Comparison of ENCODE assay signal across 10 mouse cellular contexts in the genomic region with DNA sequence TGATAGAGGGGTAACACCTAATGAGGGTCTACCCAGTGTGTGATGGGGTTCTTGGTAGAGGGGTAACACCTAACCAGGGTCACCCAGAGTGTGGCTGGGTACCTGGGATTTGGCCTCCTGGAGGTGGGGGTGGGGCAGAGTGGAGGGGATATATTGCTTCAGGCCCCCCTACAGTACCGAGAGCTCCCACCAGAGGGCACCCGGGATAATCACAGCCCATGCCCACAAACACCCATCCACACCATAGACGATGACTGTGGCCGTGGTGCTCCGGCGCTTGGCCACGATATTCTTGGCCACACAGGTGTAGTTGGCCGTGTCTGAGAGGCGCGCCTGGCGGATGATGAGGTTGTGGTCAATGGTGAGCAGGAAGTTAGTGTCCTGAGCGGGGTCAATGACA. TPM values are rescaled to one million over a fixed set of nuclear protein-coding genes. Genes with fewer than 3 reads are reported as not detected.
DNase-seq lines count a peak whose midpoint lies in the region; ATAC-seq and TF ChIP-seq lines count a peak whose summit lies in the region.
"Had no signal": no experiment of that assay in that cellular context is flagged by ENCODE, and none has a peak within 500 bp of the region (broad histone marks: within the 10 kb centered on the region; RNA-seq: fewer than 3 reads in every experiment).

No protein-coding gene starts in this region.

- no peak for ATAC-seq in heart, embryonic 11.5 days (replicated peaks; ENCODE audit: insufficient number of reproducible peaks, low FRiP score, low TSS enrichment)
- peak; percentile 41 for ATAC-seq in granulocyte monocyte progenitor cell, adult 5-6 weeks (replicated peaks; ENCODE audit: poor library complexity, severe bottlenecking)
- ATAC-seq in midbrain, postnatal 0 days (ENCODE audit: low FRiP score), result no peak
- ATAC-seq in erythroid progenitor cell, adult 5-6 weeks (replicated peaks; ENCODE audit: low FRiP score, poor library complexity, severe bottlenecking), result no peak

- H3K27me3 ChIP-seq in heart, adult 2 months (ENCODE audit: control insufficient read depth, insufficient read depth, low read length), result no peaks in the 10 kb centered on the region
- no peaks in the 10 kb centered on the region for H3K27me3 ChIP-seq in heart, embryonic 11.5 days (ENCODE audit: control insufficient read depth, insufficient read depth, low read length)
- no peaks in the 10 kb centered on the region; the same call in 1 of the 2 replicates for H3K27me3 ChIP-seq in midbrain, postnatal 0 days (ENCODE audit: insufficient read depth, low read length)
- H3K27me3 ChIP-seq: heart, embryonic 15.5 days had no signal

- DNase-seq in heart, adult 2 months, result peak in 1 of 2 experiments; percentile 49
- peak; percentile 49 to 53 for DNase-seq in B cell, adult 2 months
- DNase-seq in brain, adult 2 months (ENCODE audit: low read depth, low spot score), result peak; percentile 20
- DNase-seq in left cerebral cortex, postnatal 25 days (ENCODE audit: low spot score in 2 of 2), result peak; percentile 23 to 28
- peak; percentile 39 for DNase-seq in midbrain, postnatal 0 days (ENCODE audit: low spot score)

- H3K4me1 ChIP-seq in heart, adult 2 months (ENCODE audit: control insufficient read depth, insufficient read depth, low read length), result no peaks in the 10 kb centered on the region
- H3K4me1 ChIP-seq in heart, embryonic 11.5 days (ENCODE audit: control insufficient read depth, insufficient read depth, low read length), result peaks cover 5% of the 10 kb centered on the region; the same call in 1 of the 2 replicates
- no peaks in the 10 kb centered on the region for H3K4me1 ChIP-seq in midbrain, postnatal 0 days (ENCODE audit: insufficient read depth, low read length)

- no peak overlapping the region for H3K27ac ChIP-seq in heart, adult 2 months
- H3K27ac ChIP-seq in heart, embryonic 11.5 days (ENCODE audit: low read depth, low read length), result no peak overlapping the region
- no peak overlapping the region for H3K27ac ChIP-seq in midbrain, postnatal 0 days (ENCODE audit: low read depth, low read length)
- H3K27ac ChIP-seq: heart, embryonic 15.5 days had no signal

- no peaks in the 10 kb centered on the region for H3K36me3 ChIP-seq in heart, adult 2 months (ENCODE audit: control insufficient read depth, insufficient read depth, low read length)
- peaks cover 19% of the 10 kb centered on the region for H3K36me3 ChIP-seq in heart, embryonic 11.5 days (ENCODE audit: control insufficient read depth, insufficient read depth, low read length)
- no peaks in the 10 kb centered on the region for H3K36me3 ChIP-seq in midbrain, postnatal 0 days (ENCODE audit: insufficient read depth, low read length)

- intact Hi-C loops in heart, adult 2 months (cut with DNase I), result loop anchor here (1.0 to 5.0 kb wide), 3 partner anchors 209 to 290 kb away; no protein-coding TSS in a partner anchor
- intact Hi-C loops in left cerebral cortex, postnatal 25 days (cut with DNase I), result loop anchor here (2.0 kb wide), 2 partner anchors 56 to 294 kb away; no protein-coding TSS in a partner anchor

- 60% methylated on average over 12 of the region's 12 CpGs for WGBS in heart, adult 2 months
- 66% methylated on average over 12 of the region's 12 CpGs for WGBS in heart, embryonic 11.5 days (ENCODE audit: insufficient replicate concordance)
- 66% methylated on average over 12 of the region's 12 CpGs for WGBS in midbrain, postnatal 0 days

- no peak for TF ChIP-seq EP300 in heart, adult 2 months (IDR thresholded peaks at IDR 0.05; ENCODE audit: insufficient read depth, low read depth, low read length)

- H3K4me2 ChIP-seq in heart, embryonic 11.5 days, result no peak overlapping the region
- H3K4me2 ChIP-seq in midbrain, postnatal 0 days (ENCODE audit: low read depth, low read length, poor library complexity, severe bottlenecking), result no peak overlapping the region
- H3K4me2 ChIP-seq: heart, embryonic 15.5 days had no signal

- no peaks in the 10 kb centered on the region for H3K79me2 ChIP-seq in heart, adult 2 months (replicated peaks; ENCODE audit: control insufficient read depth, insufficient read depth, low read length)

- no peak for TF ChIP-seq POLR2A in heart, adult 2 months (IDR thresholded peaks at IDR 0.05; ENCODE audit: insufficient read depth, low read depth, low read length)

- no peaks in the 10 kb centered on the region for H3K9me3 ChIP-seq in heart, embryonic 11.5 days (replicated peaks; ENCODE audit: control insufficient read depth, low read length)
- H3K9me3 ChIP-seq in midbrain, postnatal 0 days (ENCODE audit: low read length), result no peaks in the 10 kb centered on the region
- H3K9me3 ChIP-seq: heart, embryonic 15.5 days had no signal

- no peak overlapping the region for H3K4me3 ChIP-seq in heart, adult 2 months
- no peak overlapping the region for H3K4me3 ChIP-seq in heart, embryonic 11.5 days (ENCODE audit: low read depth, low read length)
- no peak overlapping the region for H3K4me3 ChIP-seq in midbrain, postnatal 0 days (ENCODE audit: low read depth, low read length)
- H3K4me3 ChIP-seq: heart, embryonic 15.5 days; myocyte had no signal

- H3K9ac ChIP-seq in heart, adult 2 months (ENCODE audit: low read depth, low read length), result no peak overlapping the region
- H3K9ac ChIP-seq in heart, embryonic 11.5 days (ENCODE audit: low read depth, low read length), result no peak overlapping the region
- no peak overlapping the region for H3K9ac ChIP-seq in midbrain, postnatal 0 days (replicated peaks; ENCODE audit: low read length, poor library complexity, severe bottlenecking)
- H3K9ac ChIP-seq: heart, embryonic 15.5 days had no signal

- peak; percentile 74 for TF ChIP-seq CTCF in heart, adult 2 months (IDR thresholded peaks at IDR 0.05)
- peak; percentile 81 for TF ChIP-seq CTCF in midbrain, postnatal 0 days (IDR thresholded peaks at IDR 0.05)

RNA-seq across cellular contexts. Expression of a gene that starts 25.9 kb away (rescaled TPM):
- 1 to 10 TPM; 4.1 to 5.6 TPM for total RNA-seq in heart, adult 2 months (2021)
- 3.9 and 4.9 TPM in 2 replicates for polyA plus RNA-seq in heart, adult 2 months (2012; rRNA removed)
- 4.6 and 4.8 TPM in 2 replicates for polyA plus RNA-seq in heart, embryonic 11.5 days (2014; fragmentation: Nextera tagmentation; extraction: Ambion mirVana)
- total RNA-seq in granulocyte monocyte progenitor cell, adult 5-6 weeks (2014; fragmentation: Nextera tagmentation), result 42.0 and 51.0 TPM in 2 replicates
- total RNA-seq in granulocyte monocyte progenitor cell, adult 5-6 weeks (2017), result 12.5 and 15.2 TPM in 2 replicates
- 10 to 100 TPM; 14.9 to 17.5 TPM for total RNA-seq in left cerebral cortex, postnatal 25 days (2021)
- total RNA-seq in midbrain, postnatal 0 days (2014; rRNA removed), result 7.3 and 7.8 TPM in 2 replicates
- polyA plus RNA-seq in midbrain, postnatal 0 days (2015; fragmentation: Nextera tagmentation; extraction: Ambion mirVana), result 6.9 and 8.5 TPM in 2 replicates
- 9.6 and 17.7 TPM in 2 replicates for total RNA-seq in erythroid progenitor cell, adult 5-6 weeks (2015; ENCODE audit: low replicate concordance)
- 2.6 and 2.7 TPM in 2 replicates for total RNA-seq in erythroid progenitor cell, adult 5-6 weeks (2017; ENCODE audit: low replicate concordance)

RNA-seq across cellular contexts. Expression of a gene that starts 52.8 kb away (rescaled TPM):
- 10 to 100 TPM; 11.0 to 12.6 TPM for total RNA-seq in heart, adult 2 months (2021)
- polyA plus RNA-seq in heart, adult 2 months (2012; rRNA removed), result 12.2 and 15.0 TPM in 2 replicates
- 15.0 and 15.6 TPM in 2 replicates for polyA plus RNA-seq in heart, embryonic 11.5 days (2014; fragmentation: Nextera tagmentation; extraction: Ambion mirVana)
- not detected in 2 replicates for total RNA-seq in granulocyte monocyte progenitor cell, adult 5-6 weeks (2014; fragmentation: Nextera tagmentation)
- not detected in 2 replicates for total RNA-seq in granulocyte monocyte progenitor cell, adult 5-6 weeks (2017)
- total RNA-seq in left cerebral cortex, postnatal 25 days (2021), result 10 to 100 TPM; 10.1 to 10.8 TPM
- total RNA-seq in midbrain, postnatal 0 days (2014; rRNA removed), result 13.5 and 17.1 TPM in 2 replicates
- 1.1 and 1.3 TPM in 2 replicates for polyA plus RNA-seq in midbrain, postnatal 0 days (2015; fragmentation: Nextera tagmentation; extraction: Ambion mirVana)
- not detected in 2 replicates for total RNA-seq in erythroid progenitor cell, adult 5-6 weeks (2015; ENCODE audit: low replicate concordance)
- not detected in 2 replicates for total RNA-seq in erythroid progenitor cell, adult 5-6 weeks (2017; ENCODE audit: low replicate concordance)

Comparison
In these comparisons a context has a peak if more than half of its experiments do, and no peak if none do; other contexts are left out.
1. RNA of a gene that starts 52.8 kb away (total RNA-seq): 13.5 to 17.1 TPM in midbrain, postnatal 0 days, 11.0 to 12.6 TPM in heart, adult 2 months and 10.1 to 10.8 TPM in left cerebral cortex, postnatal 25 days; not detected in granulocyte monocyte progenitor cell, adult 5-6 weeks and not detected in erythroid progenitor cell, adult 5-6 weeks; every median in the first group is over 10 times any median in the second.